Mouse (Mus musculus): Measurements from ENCODE around the gene Olfml3. TPM values are rescaled to one million over a fixed set of nuclear protein-coding genes. Genes with fewer than 3 reads are reported as not detected.

The Olfml3 gene
- polyA plus RNA-seq (2012; fragmentation: generic; extraction: Trizol) = 15.3 TPM

DNA sequence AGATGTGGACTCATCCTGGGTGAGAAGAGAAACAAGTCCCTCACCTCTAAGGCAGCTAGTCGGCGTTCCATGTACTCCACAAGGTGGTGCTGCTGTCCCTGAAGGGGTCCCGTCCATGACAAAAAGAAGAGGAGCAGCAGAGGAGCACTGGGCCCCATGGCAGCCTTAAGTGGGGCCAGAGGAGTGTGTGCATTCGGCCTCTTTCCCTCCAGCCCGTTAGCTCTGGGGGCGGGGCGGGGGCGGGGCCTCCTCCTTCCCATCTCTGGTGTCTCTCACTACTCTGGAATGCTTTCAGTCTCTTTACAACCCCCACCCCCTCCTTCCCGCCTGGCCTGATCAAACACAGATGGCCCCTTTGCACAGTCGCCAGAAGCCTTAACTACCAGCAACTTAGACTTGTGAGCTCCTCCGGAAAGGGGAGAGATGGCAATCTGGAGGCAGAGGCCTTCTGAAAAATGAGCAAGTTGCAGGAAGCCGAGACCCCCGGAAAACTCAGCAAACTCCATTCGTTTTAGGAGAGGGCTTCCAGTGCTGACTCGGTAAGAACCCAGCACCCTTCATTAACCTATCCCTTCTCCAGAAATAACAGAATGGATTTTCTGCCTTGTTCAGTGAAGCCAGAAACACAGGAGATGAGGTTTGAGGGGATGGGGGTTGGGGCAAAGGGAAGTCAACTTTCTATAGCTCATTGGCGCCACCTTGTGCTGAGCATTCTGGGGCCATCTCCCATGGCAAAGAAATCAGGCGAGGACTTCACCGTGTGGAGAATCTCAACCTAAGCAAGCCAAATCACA, at the start of gene Olfml3:
TSS of gene Olfml3 (minus strand) at position 224 of the 794 bp plus-strand sequence.
- H3ac ChIP-seq (ENCODE audit: control insufficient read depth, insufficient read length) = no peak within 1 kb of the TSS
- peaks cover 10% of the 10 kb centered on the region for H3K36me3 ChIP-seq (ENCODE audit: control insufficient read depth, insufficient read depth)
- TF ChIP-seq POLR2AphosphoS2 (IDR thresholded peaks at IDR 0.05; ENCODE audit: insufficient read length, low read depth) = peak; percentile 63
- peak; percentile 56 for TF ChIP-seq POLR2A (IDR thresholded peaks at IDR 0.05; ENCODE audit: insufficient read length, low read depth)
- TF ChIP-seq REST (IDR thresholded peaks at IDR 0.05; ENCODE audit: insufficient read depth, insufficient read length) = no peak
- H3K79me2 ChIP-seq (ENCODE audit: control insufficient read depth, insufficient read depth) = peaks cover 8% of the 10 kb centered on the region
- peak within 1 kb of the TSS; percentile 19 for H3K4me3 ChIP-seq
- no peaks in the 10 kb centered on the region for H3K27me3 ChIP-seq (ENCODE audit: control insufficient read depth, insufficient read depth, insufficient read length)
- H3K4me2 ChIP-seq (ENCODE audit: low read depth) = peak within 1 kb of the TSS; percentile 96

- TF ChIP-seq E2F4 (IDR thresholded peaks at IDR 0.05; ENCODE audit: insufficient read depth) (no peak), SRF (IDR thresholded peaks at IDR 0.05; ENCODE audit: control insufficient read depth, insufficient read length, low read depth) (no peak), TCF12 (IDR thresholded peaks at IDR 0.05; ENCODE audit: insufficient read depth, poor library complexity, severe bottlenecking) (no peak), CEBPB (IDR thresholded peaks at IDR 0.05; ENCODE audit: insufficient read depth, poor library complexity, severe bottlenecking) (no peak), REST (IDR thresholded peaks at IDR 0.05; ENCODE audit: insufficient read depth, insufficient read length) (no peak), MAX (IDR thresholded peaks at IDR 0.05; ENCODE audit: low read depth) (no peak)
- Histone ChIP-seq H3K4me2 (ENCODE audit: low read depth) (no peak overlapping the region), H3K27me3 (ENCODE audit: control insufficient read depth, insufficient read depth, insufficient read length) (no peaks in the 10 kb centered on the region), H3K79me2 (ENCODE audit: control insufficient read depth, insufficient read depth) (peaks cover 84% of the 10 kb centered on the region), H3ac (ENCODE audit: control insufficient read depth, insufficient read length) (no peak overlapping the region), H3K36me3 (ENCODE audit: control insufficient read depth, insufficient read depth) (no peaks in the 10 kb centered on the region), H3K4me3 (no peak overlapping the region)
Observed at GRCm38 (mm10) chr3:103787225-103787624, 49.4 kb upstream of the Olfml3 start.

DNA sequence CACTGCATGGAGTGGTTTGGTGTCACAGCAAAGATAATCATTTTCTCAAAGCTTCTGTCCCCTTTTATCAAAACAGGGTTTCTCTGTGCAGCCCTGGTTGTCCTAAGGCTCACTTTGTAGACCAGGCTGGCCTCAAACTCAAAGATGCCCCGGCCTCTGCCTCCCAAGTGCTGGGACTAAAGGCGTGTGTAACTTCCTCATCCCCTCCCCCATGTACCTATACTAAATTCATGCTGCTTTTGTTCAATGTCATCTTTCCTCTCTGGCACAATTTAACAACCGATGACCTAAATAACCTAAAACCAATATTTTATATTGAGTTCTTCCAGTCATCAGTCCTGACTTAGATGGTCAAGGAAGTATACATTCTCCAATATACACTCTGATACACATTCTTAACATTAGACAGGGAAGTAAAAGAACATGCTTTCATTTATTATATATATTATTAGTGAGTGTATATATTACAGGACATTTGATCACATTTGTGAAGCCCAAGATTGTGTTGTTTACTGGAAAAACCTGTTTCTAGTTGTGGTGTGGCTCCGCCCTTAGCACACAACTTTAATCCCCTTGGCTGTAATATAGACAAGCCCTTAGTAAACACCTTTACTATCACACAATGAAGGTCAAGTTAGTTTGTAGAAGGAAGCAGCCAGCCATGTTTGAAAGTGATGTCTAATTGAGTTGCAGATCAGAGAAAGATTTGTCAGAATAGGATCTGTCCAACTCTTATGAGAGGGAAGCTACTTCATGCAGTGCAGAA, 45.2 kb upstream of the Olfml3 start:
- peaks cover 95% of the 10 kb centered on the region for H3K79me2 ChIP-seq (ENCODE audit: control insufficient read depth, insufficient read depth)
- no peaks in the 10 kb centered on the region for H3K27me3 ChIP-seq (ENCODE audit: control insufficient read depth, insufficient read depth, insufficient read length)
- H3ac ChIP-seq (ENCODE audit: control insufficient read depth, insufficient read length) = no peak overlapping the region
- peaks cover under 1% of the 10 kb centered on the region for H3K36me3 ChIP-seq (ENCODE audit: control insufficient read depth, insufficient read depth)
- no peak overlapping the region for H3K4me2 ChIP-seq (ENCODE audit: low read depth)
- H3K4me3 ChIP-seq = no peak overlapping the region
- TF ChIP-seq E2F4 (IDR thresholded peaks at IDR 0.05; ENCODE audit: insufficient read depth) (no peak), USF1 (IDR thresholded peaks at IDR 0.05; ENCODE audit: low read depth) (no peak), MYOG (IDR thresholded peaks at IDR 0.05; ENCODE audit: control insufficient read depth in 1 of 3, insufficient read depth in 1 of 3, insufficient read length in 2 of 3, low read depth in 2 of 3) (no peak), POLR2A (IDR thresholded peaks at IDR 0.05; ENCODE audit: insufficient read length, low read depth) (no peak), MYOD1 (IDR thresholded peaks at IDR 0.05; ENCODE audit: control insufficient read depth in 1 of 3, insufficient read length in 2 of 3, low read depth in 2 of 3) (no peak), MAX (IDR thresholded peaks at IDR 0.05; ENCODE audit: low read depth) (no peak), POLR2AphosphoS2 (IDR thresholded peaks at IDR 0.05; ENCODE audit: insufficient read length, low read depth) (no peak), CEBPB (IDR thresholded peaks at IDR 0.05; ENCODE audit: insufficient read depth, poor library complexity, severe bottlenecking) (no peak), SRF (IDR thresholded peaks at IDR 0.05; ENCODE audit: control insufficient read depth, insufficient read length, low read depth) (no peak), TCF3 (IDR thresholded peaks at IDR 0.05; ENCODE audit: insufficient read length, low read depth) (no peak), REST (IDR thresholded peaks at IDR 0.05; ENCODE audit: insufficient read depth, insufficient read length) (no peak), TCF12 (IDR thresholded peaks at IDR 0.05; ENCODE audit: insufficient read depth, poor library complexity, severe bottlenecking) (no peak)

- no peak for TF ChIP-seq MYOD1 (IDR thresholded peaks at IDR 0.05; ENCODE audit: control insufficient read depth in 1 of 3, insufficient read length in 2 of 3, low read depth in 2 of 3)
- no peak for TF ChIP-seq POLR2A (IDR thresholded peaks at IDR 0.05; ENCODE audit: insufficient read length, low read depth)
- TF ChIP-seq E2F4 (IDR thresholded peaks at IDR 0.05; ENCODE audit: insufficient read depth) = no peak
- H3K4me3 ChIP-seq = no peak overlapping the region
- H3K79me2 ChIP-seq (ENCODE audit: control insufficient read depth, insufficient read depth) = peaks cover 93% of the 10 kb centered on the region
- no peaks in the 10 kb centered on the region for H3K27me3 ChIP-seq (ENCODE audit: control insufficient read depth, insufficient read depth, insufficient read length)
- no peak overlapping the region for H3ac ChIP-seq (ENCODE audit: control insufficient read depth, insufficient read length)
- no peak overlapping the region for H3K4me2 ChIP-seq (ENCODE audit: low read depth)
- peaks cover 17% of the 10 kb centered on the region for H3K36me3 ChIP-seq (ENCODE audit: control insufficient read depth, insufficient read depth)
Observed at GRCm38 (mm10) chr3:103780777-103781176, 43.0 kb upstream of the Olfml3 start.

- TF ChIP-seq USF1 (IDR thresholded peaks at IDR 0.05; ENCODE audit: low read depth) = no peak
- TF ChIP-seq CEBPB (IDR thresholded peaks at IDR 0.05; ENCODE audit: insufficient read depth, poor library complexity, severe bottlenecking) = no peak
- TF ChIP-seq MAX (IDR thresholded peaks at IDR 0.05; ENCODE audit: low read depth) = no peak
- TF ChIP-seq MYOG (IDR thresholded peaks at IDR 0.05; ENCODE audit: control insufficient read depth in 1 of 3, insufficient read depth in 1 of 3, insufficient read length in 2 of 3, low read depth in 2 of 3) = no peak
- TF ChIP-seq E2F4 (IDR thresholded peaks at IDR 0.05; ENCODE audit: insufficient read depth) = no peak
- no peak for TF ChIP-seq POLR2AphosphoS2 (IDR thresholded peaks at IDR 0.05; ENCODE audit: insufficient read length, low read depth)
- no peaks in the 10 kb centered on the region for H3K27me3 ChIP-seq (ENCODE audit: control insufficient read depth, insufficient read depth, insufficient read length)
- H3K79me2 ChIP-seq (ENCODE audit: control insufficient read depth, insufficient read depth) = peaks cover 93% of the 10 kb centered on the region
- no peak overlapping the region for H3K4me2 ChIP-seq (ENCODE audit: low read depth)
- H3ac ChIP-seq (ENCODE audit: control insufficient read depth, insufficient read length) = no peak overlapping the region
- H3K36me3 ChIP-seq (ENCODE audit: control insufficient read depth, insufficient read depth) = peaks cover 19% of the 10 kb centered on the region
- no peak overlapping the region for H3K4me3 ChIP-seq
Observed at GRCm38 (mm10) chr3:103780271-103780670, 42.5 kb upstream of the Olfml3 start.
